Mouse (Mus musculus): Measurements from ENCODE around the gene Gm15127. TPM values are rescaled to one million over a fixed set of nuclear protein-coding genes. Genes with fewer than 3 reads are reported as not detected.

Gm15127 gene
- not detected for polyA plus RNA-seq (2015; fragmentation: Illumina TruSeq; extraction: RNeasy Lipid Tissue Mini Kit (QIAGEN cat#74804); ENCODE audit: low read depth, low replicate concordance)

DNA sequence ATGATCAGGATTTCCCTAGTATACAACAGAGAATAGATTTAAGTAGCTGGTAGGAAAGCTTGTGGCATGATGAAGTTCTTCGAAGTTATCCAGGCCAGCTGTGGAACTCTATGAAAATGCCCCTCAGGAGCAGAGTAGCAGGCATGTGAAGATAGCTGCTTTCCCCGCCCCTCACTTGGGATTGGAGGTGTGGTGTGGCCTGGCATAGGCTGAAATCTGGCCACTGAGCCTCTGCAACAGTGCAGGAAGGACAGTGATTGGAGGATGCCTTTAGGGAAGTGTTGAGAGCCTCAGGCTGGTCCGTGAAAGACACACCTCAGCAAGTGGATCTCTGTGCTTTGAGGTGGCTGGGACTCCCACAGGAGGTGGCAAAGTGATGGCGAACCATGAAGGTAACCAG lies at the start of gene Gm15127:
Gm15127 (plus strand) TSS at position 301 of the 400 bp plus-strand sequence.

DNA sequence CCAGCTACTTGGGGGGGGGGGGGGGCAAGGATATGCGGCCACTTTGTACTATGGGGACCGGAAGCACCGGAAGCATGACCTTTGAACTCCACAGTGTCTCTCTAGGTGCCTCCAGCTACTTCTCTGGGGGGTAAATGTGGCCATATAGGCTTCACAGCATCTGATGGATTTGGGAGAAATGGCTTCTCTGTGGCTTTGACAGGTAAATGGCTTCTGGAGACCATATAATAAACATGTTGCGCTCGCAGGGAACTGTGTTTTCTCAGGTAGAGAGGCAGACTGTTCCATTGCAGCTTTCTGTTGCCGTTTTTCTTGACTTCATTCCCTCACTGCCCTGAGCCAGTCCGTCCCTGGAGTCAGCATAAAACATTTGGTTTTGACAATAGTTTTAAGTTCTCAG lies 48.3 kb upstream of the Gm15127 start, which contains the start of gene Gm8334:
Gm8334 (minus strand) TSS at position 101 of the 400 bp plus-strand sequence.

Other genes starting within 250 kb of the Gm15127 start
- not detected for gene Gm15114, start 174.6 kb upstream of the Gm15127 start, polyA plus RNA-seq (2015; fragmentation: Illumina TruSeq; extraction: RNeasy Lipid Tissue Mini Kit (QIAGEN cat#74804); ENCODE audit: low read depth, low replicate concordance)
- not detected for gene Gm8334, start 48.4 kb upstream of the Gm15127 start, polyA plus RNA-seq (2015; fragmentation: Illumina TruSeq; extraction: RNeasy Lipid Tissue Mini Kit (QIAGEN cat#74804); ENCODE audit: low read depth, low replicate concordance)
- gene Luzp4, start 194.0 kb downstream of the Gm15127 start, polyA plus RNA-seq (2015; fragmentation: Illumina TruSeq; extraction: RNeasy Lipid Tissue Mini Kit (QIAGEN cat#74804); ENCODE audit: low read depth, low replicate concordance): not detected

Measured in brain, adult 10 weeks (tissue).